Mouse (Mus musculus) heart, postnatal 0 days (tissue): Measurements from ENCODE around the gene Agbl4.

Experiments used
- CTCF ChIP-seq: IDR thresholded peaks from 2 replicates; pipeline ENCODE4 v1.5.1; 2016; ENCODE audit warnings: antibody characterized with exemption, control low read depth, low read depth
- EP300 ChIP-seq: IDR thresholded peaks from 2 replicates; pipeline ENCODE4 v1.6.1; 2016; ENCODE audit warnings: antibody characterized with exemption, low read depth

GRCm38 (mm10) chr4:111147748-111148147 lies 750.3 kb downstream of the Agbl4 start:
- TF ChIP-seq CTCF (no peak), EP300 (no peak)
